In genomic region chr7:106649774-106650173, GRCm38 (mm10) we compare ENCODE assay signal across 24 mouse cellular contexts. TPM values are rescaled to one million over a fixed set of nuclear protein-coding genes. Genes with fewer than 3 reads are reported as not detected.
DNase-seq lines count a peak whose midpoint lies in the region; TF ChIP-seq lines count a peak whose summit lies in the region.
"Had no signal": no experiment of that assay in that cellular context is flagged by ENCODE, and none has a peak within 500 bp of the region (broad histone marks: within the 10 kb centered on the region; RNA-seq: fewer than 3 reads in every experiment).

No protein-coding gene starts in this region.

- no peak for DNase-seq in MEL (ENCODE audit: low read depth, low spot score)
- no peak for DNase-seq in layer of hippocampus, adult 11-12 months (ENCODE audit: low spot score)
- DNase-seq: adrenal gland, adult 2 months; adrenal gland, adult 8-10 months; adrenal gland, postnatal 10 days; adrenal gland, postnatal 14 days; adrenal gland, postnatal 25 days; adrenal gland, postnatal 36 days; B cell, adult 2 months; cerebellum, adult 11 months; cerebellum, adult 11-12 months; cerebellum, adult 18-20 months; cerebellum, adult 2 months; cerebellum, adult 8-10 months had no signal

- no peaks in the 10 kb centered on the region for H3K79me2 ChIP-seq in MEL (ENCODE audit: control insufficient read depth, insufficient read depth, low read length, poor library complexity)

- no peak overlapping the region for H3K4me3 ChIP-seq in MEL (ENCODE audit: control insufficient read depth in 1 of 2, insufficient read depth in 1 of 2, low read depth in 2 of 2, low read length in 2 of 2)

- H3K4me1 ChIP-seq in MEL (ENCODE audit: control insufficient read depth in 1 of 2, insufficient read depth in 2 of 2, low read length in 2 of 2) = peaks cover 12 to 14% of the 10 kb centered on the region in 2 experiments

- no peak for TF ChIP-seq RAD21 in MEL (IDR thresholded peaks at IDR 0.05; ENCODE audit: low read depth, low read length)

- no peak overlapping the region for H3K27ac ChIP-seq in MEL (ENCODE audit: control insufficient read depth, low read depth, low read length)

- no peaks in the 10 kb centered on the region for H3K27me3 ChIP-seq in MEL (ENCODE audit: control insufficient read depth in 1 of 2, insufficient read depth in 2 of 2, low read length in 2 of 2)
- H3K27me3 ChIP-seq: CH12.LX, Patski had no signal

- H3K9me3 ChIP-seq in MEL (replicated peaks; ENCODE audit: insufficient read depth, low read length) = no peaks in the 10 kb centered on the region

- TF ChIP-seq EP300 in MEL (IDR thresholded peaks at IDR 0.05; ENCODE audit: low read depth in 1 of 2, low read length in 2 of 2) = peak; percentile 44 to 63

- no peak for TF ChIP-seq POLR2A in MEL (IDR thresholded peaks at IDR 0.05; ENCODE audit: control insufficient read depth in 1 of 2, insufficient read depth in 1 of 2, low read depth in 1 of 2, low read length in 2 of 2, poor library complexity in 1 of 2)

- H3K9ac ChIP-seq in MEL (ENCODE audit: control insufficient read depth, low read depth, low read length, poor library complexity, severe bottlenecking) = no peak overlapping the region

- no peak for TF ChIP-seq CTCF in MEL (IDR thresholded peaks at IDR 0.05 in 2 of 3, conservative IDR thresholded peaks at IDR 0.05 in 1 of 3; ENCODE audit: control insufficient read depth in 1 of 3, insufficient read depth in 1 of 3, low read depth in 2 of 3, low read length in 3 of 3, poor library complexity in 1 of 3, severe bottlenecking in 1 of 3)

- peaks cover 0 to 31% of the 10 kb centered on the region in 2 experiments; a peak in 2 of 4 replicates for H3K36me3 ChIP-seq in MEL (ENCODE audit: control insufficient read depth in 1 of 2, insufficient read depth in 2 of 2, low read length in 2 of 2)
- H3K36me3 ChIP-seq: G1E had no signal

TF ChIP-seq in MEL, 35 proteins besides CTCF, POLR2A, EP300 and RAD21:
- peak; percentile 61; the same call in 1 of the 2 replicates for TF ChIP-seq GATA1 (IDR thresholded peaks at IDR 0.05; ENCODE audit: low read depth, low read length)
- TF ChIP-seq ZC3H11A (IDR thresholded peaks at IDR 0.05; ENCODE audit: low read depth, low read length) = no peak
- TF ChIP-seq SIN3A (IDR thresholded peaks at IDR 0.05; ENCODE audit: low read length) = no peak
- 0 out of 2 replicates have a peak, but pooled peaks have one; percentile 22 for TF ChIP-seq TCF12 (IDR thresholded peaks at IDR 0.05; ENCODE audit: low read depth, low read length)
- no peak for TF ChIP-seq ZKSCAN1 (IDR thresholded peaks at IDR 0.05; ENCODE audit: low read depth, low read length)
- TF ChIP-seq RCOR1 (IDR thresholded peaks at IDR 0.05; ENCODE audit: low read depth, low read length) = peak; percentile 90
- TF ChIP-seq CHD2 (IDR thresholded peaks at IDR 0.05; ENCODE audit: low read length) = no peak
- peak; percentile 23; the same call in 1 of the 2 replicates for TF ChIP-seq BHLHE40 (IDR thresholded peaks at IDR 0.05; ENCODE audit: borderline replicate concordance, low read depth, low read length)
- TF ChIP-seq SMC3 (IDR thresholded peaks at IDR 0.05; ENCODE audit: low read depth, low read length) = no peak
- no peak for TF ChIP-seq UBTF (IDR thresholded peaks at IDR 0.05; ENCODE audit: borderline replicate concordance, insufficient read depth, low read depth, low read length)
- no peak for TF ChIP-seq ZNF384 (IDR thresholded peaks at IDR 0.05; ENCODE audit: low read depth, low read length)
- TF ChIP-seq MAFK (IDR thresholded peaks at IDR 0.05; ENCODE audit: borderline replicate concordance, low read depth, low read length) = no peak; the same call in 1 of the 2 replicates
- no peak for TF ChIP-seq POLR2AphosphoS2 (IDR thresholded peaks at IDR 0.05; ENCODE audit: low read length)
- TF ChIP-seq ETS1 (IDR thresholded peaks at IDR 0.05; ENCODE audit: low read depth, low read length) = 0 out of 2 replicates have a peak, but pooled peaks have one; percentile 21

RNA-seq across cellular contexts. Expression of gene Olfr693, which starts 30.6 kb away (rescaled TPM):
- not detected in 2 replicates for total RNA-seq in MEL (2012; rRNA removed)
- polyA plus RNA-seq in MEL (2012; ENCODE audit: insufficient read depth in 1 of 2, insufficient read length in 2 of 2, low read depth in 1 of 2, low replicate concordance in 2 of 2, missing spikeins in 1 of 2) = not detected
- total RNA-seq: adrenal gland, adult 18-20 months; adrenal gland, adult 2 months; adrenal gland, adult 8-10 months; adrenal gland, postnatal 10 days; adrenal gland, postnatal 14 days; adrenal gland, postnatal 25 days; adrenal gland, postnatal 36 days; adrenal gland, postnatal 4 days; CH12.LX; ES-E14 had no signal
- polyA plus RNA-seq: activated CD4-positive, CD25-positive, alpha-beta regulatory T cell, adult 4 months; adrenal gland, adult 2 months; C2C12; CD4-positive, CD25-positive, alpha-beta regulatory T cell, adult 4 months; cerebellum, adult 2 months; G1E; Patski had no signal

RNA-seq across cellular contexts. Expression of gene Olfr694, which starts 41.8 kb away (rescaled TPM):
- not detected in 2 replicates for total RNA-seq in MEL (2012; rRNA removed)
- not detected for polyA plus RNA-seq in MEL (2012; ENCODE audit: insufficient read depth in 1 of 2, insufficient read length in 2 of 2, low read depth in 1 of 2, low replicate concordance in 2 of 2, missing spikeins in 1 of 2)
- total RNA-seq: adrenal gland, adult 18-20 months; adrenal gland, adult 2 months; adrenal gland, adult 8-10 months; adrenal gland, postnatal 10 days; adrenal gland, postnatal 14 days; adrenal gland, postnatal 25 days; adrenal gland, postnatal 36 days; adrenal gland, postnatal 4 days; CH12.LX; ES-E14 had no signal
- polyA plus RNA-seq: activated CD4-positive, CD25-positive, alpha-beta regulatory T cell, adult 4 months; adrenal gland, adult 2 months; brain, embryonic 14.5 days; C2C12; CD4-positive, CD25-positive, alpha-beta regulatory T cell, adult 4 months; cerebellum, adult 2 months; G1E; Patski had no signal
